Mouse (Mus musculus) megakaryocyte, embryonic 14.5 days (primary cell): ENCODE data around the gene Stap2.

ENCODE experiments used
- FLI1 ChIP-seq: IDR thresholded peaks from 2 replicates; pipeline ENCODE4 v1.6.1; 2012; ENCODE audit warnings: low read length, inconsistent platforms, mixed read lengths
- GATA1 ChIP-seq: IDR thresholded peaks from 3 replicates; pipeline ENCODE4 v1.6.1; 2012; ENCODE audit warnings: mixed read lengths, low read length, inconsistent platforms, borderline replicate concordance

GRCm38 (mm10) chr17:55968210-55968609 is 37.2 kb downstream of the Stap2 start:
- TF ChIP-seq GATA1 (no peak), FLI1 (no peak)
